Mouse (Mus musculus): Measurements from ENCODE around the gene Sox4.

Gene Sox4

GRCm38 (mm10) chr13:28947740-28948441 lies 5.6 kb downstream of the Sox4 start:
- DNase-seq (ENCODE audit: low read depth, low spot score): peak; percentile 46

- DNase-seq (ENCODE audit: low read depth, low spot score): no peak
Measured at GRCm38 (mm10) chr13:28946565-28947135, 6.9 kb downstream of the Sox4 start.

- DNase-seq (ENCODE audit: low read depth, low spot score): no peak
Measured at GRCm38 (mm10) chr13:28945681-28946080, 7.8 kb downstream of the Sox4 start.

DNA sequence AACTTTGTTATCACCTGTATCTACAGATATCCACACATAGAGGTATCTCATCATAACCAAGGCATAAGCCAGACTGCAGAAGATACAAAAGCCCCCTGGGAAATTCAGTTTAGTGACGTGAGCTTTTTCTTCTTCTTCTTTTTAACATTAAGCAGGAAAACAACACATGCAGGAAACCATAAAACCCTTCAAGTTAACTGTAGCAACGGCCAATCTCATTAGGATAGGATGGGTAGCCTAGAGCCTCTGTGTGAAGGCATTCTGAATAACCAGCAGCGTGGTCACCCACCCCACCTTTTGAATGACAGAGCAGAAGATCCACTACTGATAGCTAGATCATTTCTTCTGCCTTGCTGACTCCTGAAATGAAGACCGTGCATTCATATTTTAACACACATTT lies 10.6 kb downstream of the Sox4 start:
- no peak for DNase-seq (ENCODE audit: low read depth, low spot score)

DNA sequence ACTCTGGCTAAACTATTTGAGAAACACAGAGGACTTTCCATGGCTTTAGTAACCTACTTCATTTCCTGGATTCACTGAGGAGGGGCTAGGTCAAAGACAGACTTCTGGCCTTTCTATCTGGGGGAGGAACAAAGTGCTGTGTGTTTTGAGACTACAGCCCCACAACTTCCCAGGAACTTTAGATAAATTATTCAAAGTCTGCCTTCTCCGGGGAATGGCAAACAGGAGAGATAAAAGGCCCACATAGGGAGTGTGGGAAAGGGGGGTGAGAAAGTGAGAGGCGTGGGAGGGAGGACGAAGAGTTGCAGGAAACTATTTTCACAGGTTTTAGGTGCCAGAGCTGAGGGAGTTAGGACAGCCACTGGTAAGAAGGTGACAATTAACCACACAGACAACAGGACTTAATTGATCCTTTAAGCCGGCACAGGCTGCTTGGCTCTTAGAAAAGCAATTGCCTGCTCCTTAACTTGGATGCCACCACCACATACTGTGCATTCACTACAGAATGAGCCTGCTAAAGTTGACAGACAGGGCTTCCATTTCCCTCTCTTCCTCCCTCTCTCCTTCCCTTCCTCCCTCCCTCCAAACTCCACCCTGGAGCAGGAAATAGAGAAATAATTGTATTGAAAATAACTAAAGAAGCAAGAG lies 11.4 kb downstream of the Sox4 start:
- DNase-seq (ENCODE audit: low read depth, low spot score): no peak

- DNase-seq (ENCODE audit: low read depth, low spot score): no peak
Measured at GRCm38 (mm10) chr13:28933375-28933774, 20.1 kb downstream of the Sox4 start.

GRCm38 (mm10) chr13:28931776-28932175 lies 21.7 kb downstream of the Sox4 start:
- DNase-seq (ENCODE audit: low read depth, low spot score): no peak

GRCm38 (mm10) chr13:28931266-28931665 lies 22.2 kb downstream of the Sox4 start:
- DNase-seq (ENCODE audit: low read depth, low spot score): no peak

- DNase-seq (ENCODE audit: low read depth, low spot score): no peak
Measured at GRCm38 (mm10) chr13:28930364-28930763, 23.1 kb downstream of the Sox4 start.

DNA sequence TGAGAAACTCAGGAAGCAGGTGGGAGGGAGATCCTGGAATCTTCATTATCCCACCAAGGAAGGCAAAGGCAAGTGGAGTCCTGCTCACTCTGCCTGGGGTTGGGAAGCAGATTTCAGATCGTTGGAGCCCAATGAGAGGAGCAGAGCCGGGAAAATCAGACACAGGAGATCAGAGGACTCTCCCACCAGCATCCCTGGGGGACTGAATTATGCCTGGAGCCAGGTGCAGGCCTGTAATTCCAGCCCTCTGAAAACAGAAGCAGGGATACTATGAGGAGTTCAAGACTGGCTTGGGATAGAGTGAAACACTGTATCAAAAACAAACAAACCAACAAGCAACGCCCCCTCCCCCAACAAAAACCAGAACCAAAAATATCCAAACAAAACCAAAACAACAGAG lies 23.6 kb downstream of the Sox4 start:
- no peak for DNase-seq (ENCODE audit: low read depth, low spot score)

DNA sequence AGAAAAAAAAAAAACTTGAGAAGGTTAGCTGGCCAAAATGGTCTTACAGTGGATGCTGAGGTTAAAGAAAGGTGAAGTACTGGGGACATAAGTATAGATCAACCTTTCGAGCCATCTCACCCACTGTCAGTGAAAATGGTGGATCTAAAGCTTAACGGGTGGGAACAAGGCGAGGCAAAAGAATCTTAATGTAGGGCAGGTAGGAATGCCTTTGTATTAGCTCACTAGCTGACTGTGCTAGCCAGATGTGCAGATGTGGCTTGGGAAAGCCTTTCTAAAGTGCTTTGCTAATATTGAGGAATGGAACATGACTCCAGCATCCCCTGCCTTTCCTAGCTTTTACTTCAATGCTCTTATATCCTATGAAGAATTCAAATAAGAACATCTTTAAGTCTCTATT lies 30.4 kb downstream of the Sox4 start:
- DNase-seq (ENCODE audit: low read depth, low spot score): peak; percentile 42

GRCm38 (mm10) chr13:28917379-28918250 lies 35.9 kb downstream of the Sox4 start:
- DNase-seq (ENCODE audit: low read depth, low spot score): peak; percentile 20

DNA sequence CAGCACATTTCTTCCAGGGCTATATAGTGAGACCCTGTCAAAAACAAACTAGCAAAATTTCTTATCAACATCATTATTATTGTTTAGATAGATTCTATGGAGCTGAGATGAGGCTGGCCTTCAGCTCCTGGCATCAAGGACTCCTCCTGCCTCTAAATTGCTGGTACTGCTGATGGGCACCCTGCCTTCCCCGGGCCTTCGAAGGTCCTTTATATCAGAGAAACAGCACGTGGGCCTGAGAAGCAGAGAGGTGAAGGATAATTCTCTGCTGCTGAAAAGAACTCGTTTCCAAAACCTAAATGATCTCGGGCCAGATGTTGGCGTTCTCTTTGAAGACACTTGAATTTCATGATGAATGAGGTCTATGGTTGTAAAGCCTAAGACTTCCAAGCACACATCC lies 39.9 kb downstream of the Sox4 start:
- no peak for DNase-seq (ENCODE audit: low read depth, low spot score)

- DNase-seq (ENCODE audit: low read depth, low spot score): no peak
Measured at GRCm38 (mm10) chr13:28906981-28907380, 46.5 kb downstream of the Sox4 start.
